Mouse (Mus musculus) heart, embryonic 15.5 days (tissue): ENCODE data around the gene Mrpl53. TPM values are rescaled to one million over a fixed set of nuclear protein-coding genes. Genes with fewer than 3 reads are reported as not detected.

ENCODE experiments used
- ATAC-seq: fragments of 200-750 bp; cut with Nextera tagmentation; replicated peaks from 2 replicates; pipeline ENCODE4 v1.8.0; 2017; ENCODE audit warnings: low read depth, moderate TSS enrichment; ENCODE audit not compliant: insufficient number of reproducible peaks, insufficient read depth, low FRiP score
- H3K27ac ChIP-seq: fragments of 300-500 bp; sonication (generic); 2 replicates; pipeline ENCODE4 v1.5.1; 2015; ENCODE audit warnings: mild to moderate bottlenecking, inconsistent platforms
- H3K27me3 ChIP-seq: fragments of 300-500 bp; sonication (generic); 2 replicates; pipeline ENCODE4 v1.6.1; 2015; ENCODE audit warnings: inconsistent platforms
- H3K36me3 ChIP-seq: fragments of 300-500 bp; sonication (generic); 2 replicates; pipeline ENCODE4 v1.6.1; 2015; ENCODE audit warnings: mild to moderate bottlenecking, inconsistent platforms
- H3K4me1 ChIP-seq: fragments of 300-500 bp; sonication (generic); replicated peaks from 2 replicates; pipeline ENCODE4 v1.6.1; 2015; ENCODE audit warnings: inconsistent platforms
- H3K4me2 ChIP-seq: fragments of 300-500 bp; sonication (generic); 2 replicates; pipeline ENCODE4 v1.6.1; 2015; ENCODE audit warnings: inconsistent platforms, mild to moderate bottlenecking, moderate library complexity
- H3K4me3 ChIP-seq: fragments of 300-500 bp; sonication (generic); 2 replicates; pipeline ENCODE4 v1.5.1; 2015; ENCODE audit warnings: mild to moderate bottlenecking, inconsistent platforms
- H3K9ac ChIP-seq: fragments of 300-500 bp; sonication (generic); 2 replicates; pipeline ENCODE4 v1.6.1; 2015; ENCODE audit warnings: mild to moderate bottlenecking, inconsistent platforms
- H3K9me3 ChIP-seq: fragments of 300-500 bp; sonication (generic); replicated peaks from 2 replicates; pipeline ENCODE4 v1.6.1; 2016; ENCODE audit warnings: inconsistent platforms
- WGBS: fragments of 180-500 bp; shearing (Covaris S2); methylation state at CpG from one replicate; pipeline ENCODE4 v1.1.7; 2015; ENCODE audit warnings: mixed read lengths; 5-methylcytosine and 5-hydroxymethylcytosine counted together
- polyA plus RNA-seq: library from polyadenylated mRNA; unstranded; fragments of >200 nt; fragmentation: Nextera tagmentation; extraction: Ambion mirVana; gene quantifications from 2 replicates; pipeline ENCODE4 v1.2.1, GENCODE M21; 2015

Mrpl53 gene
- polyA plus RNA-seq, 1 experiment from 2014 or later = 164 TPM

GRCm38 (mm10) chr6:83077630-83078323 is 31.1 kb upstream of the Mrpl53 start, which contains the start of gene Pcgf1:
Gene Pcgf1, plus strand, starts transcription at chr6:83077869.
- Histone ChIP-seq H3K4me2 (peak within 1 kb of the TSS; percentile 99), H3K9me3 (no peaks in the 10 kb centered on the region), H3K27ac (peak within 1 kb of the TSS; percentile 86), H3K36me3 (peaks cover 14% of the 10 kb centered on the region), H3K27me3 (peaks cover 56% of the 10 kb centered on the region), H3K4me3 (peak within 1 kb of the TSS; percentile 84), H3K4me1 (peaks cover 13% of the 10 kb centered on the region), H3K9ac (peak within 1 kb of the TSS; percentile 83)
- peak; percentile 53 for ATAC-seq
- WGBS = 1% methylated on average over 54 of the region's 54 CpGs

- WGBS = under 1% methylated on average over 46 of the region's 46 CpGs
- peak overlapping the region; percentile 99 for H3K4me2 ChIP-seq
- peak overlapping the region; percentile 83 for H3K9ac ChIP-seq
- H3K36me3 ChIP-seq = peaks cover 14% of the 10 kb centered on the region
- ATAC-seq = peak; percentile 92
- H3K27ac ChIP-seq = peak overlapping the region; percentile 86
- peak overlapping the region; percentile 84 for H3K4me3 ChIP-seq
- H3K27me3 ChIP-seq = peaks cover 58% of the 10 kb centered on the region
- H3K9me3 ChIP-seq = no peaks in the 10 kb centered on the region
- peaks cover 13% of the 10 kb centered on the region for H3K4me1 ChIP-seq
These were observed 30.4 kb upstream of the Mrpl53 start for GRCm38 (mm10) chr6:83078324-83078858.

- Histone ChIP-seq H3K27ac (no peak overlapping the region), H3K36me3 (peaks cover 14% of the 10 kb centered on the region), H3K9me3 (no peaks in the 10 kb centered on the region), H3K9ac (no peak overlapping the region), H3K27me3 (peaks cover 58% of the 10 kb centered on the region), H3K4me1 (peaks cover 13% of the 10 kb centered on the region), H3K4me3 (no peak overlapping the region), H3K4me2 (no peak overlapping the region)
- no peak for ATAC-seq
- 92% methylated on average over 5 of the region's 5 CpGs for WGBS
These were observed 28.6 kb upstream of the Mrpl53 start for GRCm38 (mm10) chr6:83080210-83080609.

- no peak overlapping the region for H3K27ac ChIP-seq
- no peak overlapping the region for H3K4me2 ChIP-seq
- no peaks in the 10 kb centered on the region for H3K9me3 ChIP-seq
- H3K4me3 ChIP-seq = no peak overlapping the region
- ATAC-seq = no peak
- H3K27me3 ChIP-seq = peaks cover 66% of the 10 kb centered on the region
- peaks cover 14% of the 10 kb centered on the region for H3K36me3 ChIP-seq
- no peak overlapping the region for H3K9ac ChIP-seq
- WGBS = 23% methylated on average over 5 of the region's 5 CpGs
- peaks cover 29% of the 10 kb centered on the region for H3K4me1 ChIP-seq
These were observed 25.3 kb upstream of the Mrpl53 start for GRCm38 (mm10) chr6:83083497-83083896.

- 15% methylated on average over 6 of the region's 6 CpGs for WGBS
- H3K27me3 ChIP-seq = peaks cover 74% of the 10 kb centered on the region
- H3K9me3 ChIP-seq = no peaks in the 10 kb centered on the region
- ATAC-seq = no peak
- H3K4me3 ChIP-seq = no peak overlapping the region
- no peak overlapping the region for H3K9ac ChIP-seq
- peaks cover 21% of the 10 kb centered on the region for H3K4me1 ChIP-seq
- no peak overlapping the region for H3K27ac ChIP-seq
- H3K36me3 ChIP-seq = peaks cover 14% of the 10 kb centered on the region
- H3K4me2 ChIP-seq = no peak overlapping the region
These were observed 24.4 kb upstream of the Mrpl53 start for GRCm38 (mm10) chr6:83084477-83084876.

GRCm38 (mm10) chr6:83086121-83087035 is 22.5 kb upstream of the Mrpl53 start, which contains the start of gene Lbx2:
Gene Lbx2, plus strand, starts transcription at chr6:83086367.
- peak within 1 kb of the TSS; percentile 45 for H3K4me3 ChIP-seq
- H3K27me3 ChIP-seq = peaks cover 85% of the 10 kb centered on the region
- peak within 1 kb of the TSS; percentile 67 for H3K4me2 ChIP-seq
- H3K9me3 ChIP-seq = no peaks in the 10 kb centered on the region
- no peak for ATAC-seq
- peak within 1 kb of the TSS; percentile 47; the same call in 1 of the 2 replicates for H3K9ac ChIP-seq
- WGBS = 4% methylated on average over 42 of the region's 42 CpGs
- H3K4me1 ChIP-seq = peaks cover 20% of the 10 kb centered on the region
- peaks cover 10% of the 10 kb centered on the region for H3K36me3 ChIP-seq
- no peak within 1 kb of the TSS for H3K27ac ChIP-seq

GRCm38 (mm10) chr6:83087205-83087925 is 21.5 kb upstream of the Mrpl53 start:
- H3K4me3 ChIP-seq = peak overlapping the region; percentile 45
- H3K4me2 ChIP-seq = peak overlapping the region; percentile 67
- no peak for ATAC-seq
- peaks cover 2% of the 10 kb centered on the region for H3K36me3 ChIP-seq
- 2% methylated on average over 47 of the region's 47 CpGs for WGBS
- H3K27ac ChIP-seq = no peak overlapping the region
- H3K9ac ChIP-seq = peak overlapping the region; percentile 47
- peaks cover 20% of the 10 kb centered on the region for H3K4me1 ChIP-seq
- no peaks in the 10 kb centered on the region for H3K9me3 ChIP-seq
- peaks cover 79% of the 10 kb centered on the region for H3K27me3 ChIP-seq

GRCm38 (mm10) chr6:83087926-83088260 is 20.9 kb upstream of the Mrpl53 start:
- H3K9ac ChIP-seq = no peak overlapping the region
- H3K4me1 ChIP-seq = peaks cover 20% of the 10 kb centered on the region
- H3K4me3 ChIP-seq = peak overlapping the region; percentile 45
- no peaks in the 10 kb centered on the region for H3K36me3 ChIP-seq
- H3K27ac ChIP-seq = no peak overlapping the region
- peak overlapping the region; percentile 67 for H3K4me2 ChIP-seq
- WGBS = 14% methylated on average over 9 of the region's 9 CpGs
- no peak for ATAC-seq
- H3K27me3 ChIP-seq = peaks cover 79% of the 10 kb centered on the region
- H3K9me3 ChIP-seq = no peaks in the 10 kb centered on the region

GRCm38 (mm10) chr6:83092416-83093127 is 16.3 kb upstream of the Mrpl53 start:
- peaks cover 5% of the 10 kb centered on the region for H3K4me1 ChIP-seq
- no peak overlapping the region for H3K9ac ChIP-seq
- no peak overlapping the region for H3K4me3 ChIP-seq
- peak overlapping the region; percentile 40; the same call in 1 of the 2 replicates for H3K27ac ChIP-seq
- no peaks in the 10 kb centered on the region for H3K9me3 ChIP-seq
- H3K36me3 ChIP-seq = no peaks in the 10 kb centered on the region
- H3K4me2 ChIP-seq = no peak overlapping the region
- WGBS = 29% methylated on average over 6 of the region's 6 CpGs
- peaks cover 36% of the 10 kb centered on the region for H3K27me3 ChIP-seq
- ATAC-seq = peak; percentile 43; the same call in 1 of the 2 replicates

- Histone ChIP-seq H3K4me2 (no peak overlapping the region), H3K9me3 (no peaks in the 10 kb centered on the region), H3K36me3 (no peaks in the 10 kb centered on the region), H3K27me3 (peaks cover 18% of the 10 kb centered on the region), H3K4me1 (no peaks in the 10 kb centered on the region), H3K27ac (no peak overlapping the region), H3K9ac (no peak overlapping the region), H3K4me3 (no peak overlapping the region)
- no peak for ATAC-seq
- 37% methylated on average over 6 of the region's 6 CpGs for WGBS
These were observed 12.9 kb upstream of the Mrpl53 start for GRCm38 (mm10) chr6:83095968-83096367.
